Mouse (Mus musculus): ENCODE results near the gene Rab4a. TPM values are rescaled to one million over a fixed set of nuclear protein-coding genes. Genes with fewer than 3 reads are reported as not detected.

The Rab4a gene
- 29.8 and 33.6 TPM in 2 replicates for polyA plus RNA-seq (2012; rRNA removed)

GRCm38 (mm10) chr8:123805718-123806373 lies at the start of gene Rab4a:
Gene Rab4a, plus strand, starts transcription at chr8:123805985.

GRCm38 (mm10) chr8:123859648-123860259 lies 54.0 kb downstream of the Rab4a start, which contains the start of gene Ccsap:
Gene Ccsap, minus strand, starts transcription at chr8:123860209.

Other genes with a start within 250 kb of the Rab4a start
- 15.3 and 20.7 TPM in 2 replicates for gene Rhou, start 152.1 kb upstream of the Rab4a start, polyA plus RNA-seq (2012; rRNA removed)
- 7.1 and 8.7 TPM in 2 replicates for gene Ccsap, start 54.2 kb downstream of the Rab4a start, polyA plus RNA-seq (2012; rRNA removed)
- 2.3 and 57.2 TPM in 2 replicates for gene Acta1, start 88.8 kb downstream of the Rab4a start, polyA plus RNA-seq (2012; rRNA removed)
- 34.3 and 35.1 TPM in 2 replicates for gene Nup133, start 143.3 kb downstream of the Rab4a start, polyA plus RNA-seq (2012; rRNA removed)
- gene Abcb10, start 177.1 kb downstream of the Rab4a start, polyA plus RNA-seq (2012; rRNA removed): 20.9 and 23.5 TPM in 2 replicates
- gene Taf5l, start 215.4 kb downstream of the Rab4a start, polyA plus RNA-seq (2012; rRNA removed): 24.3 and 32.2 TPM in 2 replicates
- 8.2 and 11.3 TPM in 2 replicates for gene Urb2, start 215.5 kb downstream of the Rab4a start, polyA plus RNA-seq (2012; rRNA removed)